Mouse (Mus musculus) heart, postnatal 0 days (tissue): ENCODE measurements around the gene Kazn.

Experiments used
- CTCF ChIP-seq: IDR thresholded peaks from 2 replicates; pipeline ENCODE4 v1.5.1; 2016; ENCODE audit warnings: antibody characterized with exemption, control low read depth, low read depth
- EP300 ChIP-seq: IDR thresholded peaks from 2 replicates; pipeline ENCODE4 v1.6.1; 2016; ENCODE audit warnings: antibody characterized with exemption, low read depth

GRCm38 (mm10) chr4:142121164-142121563 is 118.0 kb downstream of the Kazn start:
- TF ChIP-seq EP300 (no peak), CTCF (no peak)
